Mouse (Mus musculus) cerebellum, adult 11 months (tissue): Measurements from ENCODE around the gene Map4k1.

ENCODE experiments used
- DNase-seq: peaks from one replicate; pipeline ENCODE4 v3.0.0; 2022

Gene Map4k1

GRCm38 (mm10) chr7:28982274-28983013 lies 594 bp downstream of the Map4k1 start:
- DNase-seq: no peak

DNA sequence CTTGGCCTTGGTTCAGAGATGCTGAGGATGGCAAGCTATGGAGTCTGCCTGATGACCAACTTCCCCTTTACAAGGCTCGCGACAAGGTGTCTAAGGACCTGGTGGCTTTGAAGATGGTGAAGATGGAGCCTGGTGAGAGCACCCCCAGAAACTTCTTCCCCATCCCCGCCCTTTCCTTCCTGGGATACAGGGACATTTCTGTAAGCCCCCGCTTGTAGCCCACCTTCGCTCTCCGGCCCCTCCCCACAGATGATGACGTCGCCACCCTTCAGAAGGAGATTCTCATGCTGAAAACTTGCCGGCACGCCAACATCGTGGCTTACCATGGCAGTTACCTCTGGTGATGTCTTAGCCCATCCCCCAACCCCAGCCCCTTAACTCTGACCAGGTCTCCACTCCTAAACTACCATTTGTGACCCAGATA lies 1.3 kb downstream of the Map4k1 start:
- DNase-seq: no peak

DNA sequence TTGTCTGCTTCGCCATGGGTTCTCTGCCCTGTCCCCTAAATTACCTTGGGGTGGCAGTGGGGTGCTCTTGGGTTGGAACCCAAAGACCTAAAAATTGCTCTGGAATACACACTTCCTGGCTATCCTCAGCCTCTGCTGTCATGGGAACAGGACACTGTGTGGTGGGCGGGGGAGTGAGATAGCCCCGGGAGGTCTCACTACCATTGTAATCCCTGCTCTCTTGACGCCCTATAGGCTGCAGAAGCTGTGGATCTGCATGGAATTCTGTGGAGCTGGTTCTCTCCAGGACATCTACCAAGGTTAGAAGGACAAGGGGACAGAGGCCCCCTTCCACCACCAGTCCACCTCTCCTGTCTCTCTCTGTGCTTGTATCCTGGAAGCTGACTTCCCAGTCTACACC lies 2.0 kb downstream of the Map4k1 start:
- no peak for DNase-seq

- no peak for DNase-seq
These were observed 2.6 kb downstream of the Map4k1 start for GRCm38 (mm10) chr7:28984452-28984851.

DNA sequence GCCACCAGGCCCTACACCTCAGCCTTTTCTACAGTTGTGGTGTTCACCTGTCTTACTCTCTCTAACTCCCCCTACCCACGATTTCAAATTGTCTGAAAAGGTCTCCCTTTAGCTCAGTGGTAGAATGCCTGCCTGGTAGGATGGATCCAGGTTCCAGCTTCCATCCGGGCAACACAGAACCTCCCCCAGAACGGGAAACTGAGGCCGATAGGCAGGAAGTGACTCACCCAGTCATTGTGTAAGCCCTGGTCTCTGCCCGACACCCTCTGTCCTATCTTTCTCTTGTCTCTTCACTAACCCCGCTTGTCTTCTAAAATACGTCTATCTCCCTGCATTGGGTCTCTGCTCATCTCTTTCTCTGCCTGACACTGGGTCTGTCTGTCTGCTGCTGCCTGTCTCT lies 3.4 kb downstream of the Map4k1 start:
- no peak for DNase-seq

- DNase-seq: no peak
These were observed 9.0 kb downstream of the Map4k1 start for GRCm38 (mm10) chr7:28990766-28991273.

DNA sequence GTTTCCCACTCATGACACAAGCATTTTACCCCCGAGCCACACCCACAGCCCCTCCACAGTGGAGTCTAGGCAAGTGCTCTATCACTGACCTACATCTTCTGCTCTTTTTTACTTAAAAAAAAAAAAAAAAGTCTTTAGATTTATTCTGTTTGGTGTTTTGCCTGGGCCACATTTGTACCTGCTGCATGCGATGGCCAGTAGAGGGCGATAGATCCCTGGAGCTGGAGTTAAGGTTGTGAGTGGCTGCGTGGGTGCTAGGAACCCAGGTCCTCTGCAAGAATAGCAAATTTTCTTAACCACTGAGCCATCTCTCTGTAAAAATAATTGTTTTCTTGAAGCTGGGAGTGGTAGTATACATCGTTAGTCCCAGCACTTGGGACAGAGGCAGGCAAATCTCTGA lies 9.8 kb downstream of the Map4k1 start:
- no peak for DNase-seq

GRCm38 (mm10) chr7:28992997-28993396 lies 11.1 kb downstream of the Map4k1 start:
- no peak for DNase-seq

DNA sequence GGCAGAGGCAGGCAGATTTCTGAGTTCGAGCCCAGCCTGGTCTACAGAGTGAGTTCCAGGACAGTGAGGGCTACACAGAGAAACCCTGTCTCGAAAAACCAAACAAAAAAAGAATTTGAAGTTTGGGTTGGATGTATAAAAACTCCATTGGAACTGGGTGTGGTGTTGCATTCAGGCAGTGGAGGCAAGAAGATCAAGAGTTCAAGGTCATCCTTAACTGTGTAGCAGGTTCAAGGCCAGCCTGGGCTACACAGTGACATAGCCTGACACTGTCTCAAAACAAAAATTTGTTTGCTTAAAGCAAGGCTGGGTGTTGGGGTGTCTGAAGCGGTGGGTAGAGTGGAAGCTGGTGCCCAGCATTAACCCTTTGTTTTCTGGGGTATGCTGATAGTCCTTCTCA lies 11.6 kb downstream of the Map4k1 start:
- no peak for DNase-seq

DNA sequence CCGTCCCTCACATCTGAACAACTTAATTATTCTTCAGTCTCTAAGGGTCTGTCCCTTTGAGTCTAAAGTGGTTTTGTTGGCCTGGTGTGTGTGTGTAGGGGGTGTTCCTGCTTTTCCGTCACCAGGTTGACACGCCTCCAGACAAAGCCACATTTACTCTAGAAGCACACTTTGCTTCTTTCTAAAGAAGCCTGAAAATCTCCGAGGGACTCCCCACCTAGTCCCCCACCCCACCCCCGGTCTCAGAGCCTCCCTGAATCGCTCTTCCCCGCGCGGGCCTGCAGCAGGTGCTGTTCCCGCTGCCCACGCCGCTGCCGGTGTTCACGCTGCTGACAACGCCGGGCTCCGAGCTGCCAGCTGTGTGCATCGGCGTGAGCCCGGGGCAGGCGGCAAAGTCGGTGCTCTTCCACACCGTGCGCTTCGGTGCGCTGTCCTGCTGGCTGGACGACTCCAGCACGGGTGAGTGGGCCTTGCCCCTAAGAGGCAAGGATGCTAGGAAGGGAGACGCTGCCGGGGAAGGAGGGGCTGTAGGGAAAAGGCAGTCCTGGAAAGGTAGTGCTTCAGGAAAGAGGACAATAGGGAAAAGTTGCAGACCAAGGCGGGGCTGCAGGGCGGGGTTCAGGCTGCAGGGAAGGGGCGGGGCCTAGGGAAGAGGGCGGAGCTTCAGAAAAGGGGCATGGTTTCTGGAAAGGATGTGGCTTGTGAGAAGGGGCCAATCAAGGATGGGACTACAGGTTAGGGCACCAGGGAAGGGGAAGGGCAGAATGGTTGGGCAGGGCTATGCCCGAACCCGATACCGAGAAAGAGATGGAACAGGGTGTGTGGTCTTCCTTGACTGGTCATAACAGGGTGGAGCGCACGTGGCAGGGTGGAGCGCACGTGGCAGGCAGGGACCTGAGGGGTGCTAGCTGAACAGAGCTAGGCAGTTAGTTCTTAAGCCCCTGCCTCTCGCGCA lies 19.1 kb downstream of the Map4k1 start:
- DNase-seq: no peak

DNA sequence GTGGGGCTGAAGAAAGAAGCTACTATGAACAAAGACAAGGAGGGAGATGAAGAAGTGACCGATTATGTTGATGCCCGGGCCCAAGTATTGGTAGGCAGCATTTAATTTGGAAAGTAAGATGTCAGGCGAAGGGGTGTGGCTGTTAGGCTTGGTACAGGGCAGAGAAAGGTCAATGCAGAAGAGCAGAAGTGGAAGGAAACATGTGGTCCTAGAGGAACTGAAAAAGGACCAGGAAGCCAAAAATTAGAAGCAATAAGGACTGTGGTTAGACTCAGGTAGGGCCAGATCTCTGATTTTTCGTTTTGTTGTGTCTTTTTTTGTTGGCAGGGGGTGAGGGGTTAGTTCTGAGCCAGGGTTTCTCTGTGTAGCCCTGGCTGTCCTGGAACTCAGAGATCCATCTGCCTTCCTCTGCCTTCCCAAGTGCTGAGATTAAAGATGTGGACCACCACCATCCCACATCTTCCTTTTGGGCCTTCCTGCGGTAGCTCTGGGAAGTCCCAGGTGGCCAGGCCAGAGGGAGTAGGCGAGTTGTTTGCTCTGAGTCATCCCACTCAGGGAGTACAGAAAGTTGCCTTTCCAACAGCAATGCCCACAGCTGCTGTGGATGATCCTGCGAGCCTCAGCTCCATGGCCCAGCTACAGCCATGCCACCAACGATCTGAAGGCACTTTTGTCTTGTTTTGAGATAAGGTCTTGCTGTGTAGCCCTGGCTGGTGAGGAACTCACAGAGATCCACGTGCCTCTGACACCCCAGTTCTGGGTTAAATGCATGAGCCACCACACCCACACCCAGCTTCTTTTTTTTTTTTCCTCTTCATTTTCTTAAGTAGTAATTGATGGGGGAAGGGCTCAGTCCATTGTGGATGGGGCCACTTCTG lies 25.6 kb downstream of the Map4k1 start:
- DNase-seq: no peak

GRCm38 (mm10) chr7:29008171-29008570 lies 26.3 kb downstream of the Map4k1 start:
- no peak for DNase-seq

DNA sequence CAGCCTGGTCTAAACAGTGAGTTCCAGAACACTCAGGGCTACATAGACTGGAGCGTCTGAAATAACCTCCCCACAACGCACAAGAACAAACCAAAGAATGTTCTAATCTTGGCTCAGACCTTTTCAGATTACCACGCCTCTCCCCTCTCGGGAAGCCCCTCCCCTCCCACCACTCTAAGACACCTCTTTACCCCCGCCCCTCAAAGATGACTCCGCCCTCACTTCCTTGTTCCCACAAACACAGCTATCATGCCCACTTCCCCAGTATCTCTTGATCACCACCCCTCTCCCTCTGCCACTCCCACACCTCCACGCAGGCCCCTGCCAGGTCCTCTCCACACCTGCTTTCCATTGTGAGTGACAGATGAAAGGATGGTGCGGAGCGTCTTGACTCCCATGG lies 26.9 kb downstream of the Map4k1 start:
- DNase-seq: no peak

- DNase-seq: no peak
These were observed 33.1 kb downstream of the Map4k1 start for GRCm38 (mm10) chr7:29014984-29015383.

GRCm38 (mm10) chr7:29016440-29016839 lies 34.6 kb downstream of the Map4k1 start:
- no peak for DNase-seq

GRCm38 (mm10) chr7:29017222-29017621 lies 35.4 kb downstream of the Map4k1 start:
- DNase-seq: no peak

GRCm38 (mm10) chr7:29019447-29020220 lies 37.8 kb downstream of the Map4k1 start:
- DNase-seq: no peak

DNA sequence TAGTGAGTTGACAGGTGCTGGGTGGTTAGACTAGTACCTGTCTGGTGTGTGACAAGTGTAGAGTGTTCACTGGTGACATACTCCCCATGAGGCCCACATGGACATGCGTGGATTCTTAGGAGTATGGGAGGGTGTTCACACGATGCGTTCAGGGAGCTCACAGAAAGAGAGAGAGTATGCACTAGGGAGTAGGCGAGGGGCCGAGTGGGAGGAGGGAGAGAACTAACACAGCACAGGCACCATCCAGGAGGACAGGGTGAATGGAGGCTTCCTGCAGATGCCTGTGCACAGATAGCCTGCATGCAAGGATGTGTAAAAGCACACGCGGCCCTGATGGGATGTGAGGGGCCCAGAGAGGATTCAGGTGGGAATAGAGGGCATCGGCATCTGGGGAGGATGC lies 40.6 kb downstream of the Map4k1 start:
- DNase-seq: no peak

GRCm38 (mm10) chr7:29023514-29023913 lies 41.7 kb downstream of the Map4k1 start:
- DNase-seq: no peak

DNA sequence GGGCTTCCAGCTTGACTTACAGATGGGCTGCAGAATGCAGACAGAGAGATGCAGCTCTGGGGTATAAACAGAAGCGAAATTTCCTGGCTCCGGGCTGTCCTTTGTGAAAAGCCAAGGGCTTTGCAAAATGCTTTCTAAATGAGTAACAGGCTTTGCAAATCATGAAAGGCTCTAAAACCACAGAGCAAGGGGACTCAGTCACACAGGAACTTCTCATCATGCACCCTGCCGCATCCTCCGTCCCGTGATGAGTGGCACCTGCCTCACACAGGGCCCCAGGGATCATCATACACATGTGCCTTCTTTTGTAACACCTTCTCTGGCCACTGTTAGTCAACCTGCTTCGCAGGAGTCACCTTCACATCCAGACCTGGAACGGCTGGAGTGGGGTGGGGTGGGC lies 43.7 kb downstream of the Map4k1 start:
- no peak for DNase-seq

DNA sequence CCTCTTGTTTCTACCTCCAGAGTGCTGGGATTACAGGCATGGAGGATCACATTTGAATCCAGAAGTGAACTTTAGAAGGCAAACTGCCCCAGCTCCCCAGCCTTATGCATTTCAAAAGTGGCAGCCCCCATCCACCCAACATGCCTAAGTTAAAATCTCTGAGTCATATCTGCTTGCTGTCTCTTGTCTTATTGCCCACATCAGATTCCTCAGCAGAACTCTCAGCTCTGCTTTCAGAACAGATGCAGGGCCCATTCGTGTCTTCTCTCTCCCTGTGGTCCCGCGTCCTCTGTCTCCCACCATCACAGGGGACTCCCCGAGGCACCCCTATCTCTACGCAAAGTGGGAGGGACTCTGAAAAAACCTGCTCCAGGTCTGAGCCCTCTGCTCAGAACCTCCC lies 44.3 kb downstream of the Map4k1 start:
- DNase-seq: no peak

GRCm38 (mm10) chr7:29026811-29027210 lies 45.0 kb downstream of the Map4k1 start:
- no peak for DNase-seq
